Mouse (Mus musculus) layer of hippocampus, adult 18-20 months (tissue): ENCODE measurements around the gene Kcnip2. TPM values are rescaled to one million over a fixed set of nuclear protein-coding genes. Genes with fewer than 3 reads are reported as not detected.

Experiments used
- total RNA-seq, 2 experiments: library from RNA; stranded (reverse); gene quantifications; 2 replicates each; pipeline ENCODE4 v1.2.3; 2021

Kcnip2 gene
- total RNA-seq, 2 experiments from 2014 or later = 208 to 213 TPM

Other genes starting within 250 kb of the Kcnip2 start
- gene Fbxw4, start 155.7 kb downstream of the Kcnip2 start, total RNA-seq = 10 to 100 TPM; 36.4 to 38.7 TPM
- not detected for gene Fgf8, start 73.1 kb downstream of the Kcnip2 start, total RNA-seq
- 10 to 100 TPM in 1 of 2 experiments, 1 to 10 TPM in 1; 9.6 to 11.3 TPM for gene Npm3, start 66.5 kb downstream of the Kcnip2 start, total RNA-seq
- gene Mgea5, start 32.2 kb downstream of the Kcnip2 start, total RNA-seq = 100 to 1,000 TPM; 153 to 160 TPM
- 10 to 100 TPM; 18.4 to 19.3 TPM for gene Armh3, start 182.4 kb upstream of the Kcnip2 start, total RNA-seq
- 1 to 10 TPM; 7.5 to 9.7 TPM for gene Hps6, start 187.4 kb upstream of the Kcnip2 start, total RNA-seq
- gene Pprc1, start 228.8 kb upstream of the Kcnip2 start, total RNA-seq = 10 to 100 TPM; 31.0 to 36.6 TPM
- 100 to 1,000 TPM; 122 to 123 TPM for gene Ldb1, start 229.2 kb upstream of the Kcnip2 start, total RNA-seq